Mouse (Mus musculus): ENCODE data around the gene Antxr2.

DNA sequence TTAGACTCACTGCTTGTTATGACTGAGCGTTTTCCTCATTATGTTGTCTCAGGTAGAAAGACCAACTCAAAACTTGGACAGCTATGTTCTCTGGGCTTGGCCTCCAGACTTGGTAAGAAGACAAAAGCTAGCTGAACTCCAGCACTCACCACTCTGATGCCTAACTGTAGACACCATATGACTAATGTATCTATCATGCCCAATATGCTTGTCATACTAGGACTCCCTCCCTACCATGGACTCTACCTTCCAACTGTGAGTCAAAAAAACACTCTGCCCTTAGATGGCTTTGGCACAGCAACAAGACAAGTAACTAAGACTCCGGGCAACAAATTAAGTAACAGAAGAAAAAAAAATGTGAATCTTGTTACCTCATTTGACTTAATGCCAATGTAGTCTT, 184.3 kb downstream of the Antxr2 start:
- TF ChIP-seq CTCF (conservative IDR thresholded peaks at IDR 0.05; ENCODE audit: insufficient read depth, insufficient read length, low read depth, low read length) (no peak), POLR2A (IDR thresholded peaks at IDR 0.05; ENCODE audit: low read depth, low read length) (no peak)

Data from kidney, adult 2 months (tissue).